Mouse (Mus musculus): ENCODE data around the gene Mrpl17. TPM values are rescaled to one million over a fixed set of nuclear protein-coding genes. Genes with fewer than 3 reads are reported as not detected.

The Mrpl17 gene
- polyA plus RNA-seq, 1 experiment, result 53.7 TPM

GRCm38 (mm10) chr7:105808385-105808784, 2.5 kb downstream of the Mrpl17 start:
- no peak overlapping the region for H3K27ac ChIP-seq (ENCODE audit: insufficient read depth, low read depth, low read length)
- peaks cover 25% of the 10 kb centered on the region for H3K4me1 ChIP-seq (ENCODE audit: control insufficient read depth, insufficient read depth, low read length)
- H3K4me3 ChIP-seq (ENCODE audit: insufficient read depth, low read length), result no peak overlapping the region
- TF ChIP-seq POLR2A (IDR thresholded peaks at IDR 0.05; ENCODE audit: borderline replicate concordance, low read depth, low read length) (no peak), CTCF (IDR thresholded peaks at IDR 0.05; ENCODE audit: low read depth, low read length) (no peak)

GRCm38 (mm10) chr7:105806716-105807115, 4.2 kb downstream of the Mrpl17 start:
- peaks cover 33% of the 10 kb centered on the region for H3K4me1 ChIP-seq (ENCODE audit: control insufficient read depth, insufficient read depth, low read length)
- no peak overlapping the region for H3K27ac ChIP-seq (ENCODE audit: insufficient read depth, low read depth, low read length)
- TF ChIP-seq POLR2A (IDR thresholded peaks at IDR 0.05; ENCODE audit: borderline replicate concordance, low read depth, low read length), result no peak
- TF ChIP-seq CTCF (IDR thresholded peaks at IDR 0.05; ENCODE audit: low read depth, low read length), result no peak
- H3K4me3 ChIP-seq (ENCODE audit: insufficient read depth, low read length), result no peak overlapping the region

- Histone ChIP-seq H3K27ac (ENCODE audit: insufficient read depth, low read depth, low read length) (no peak overlapping the region), H3K4me1 (ENCODE audit: control insufficient read depth, insufficient read depth, low read length) (peaks cover 33% of the 10 kb centered on the region)
- TF ChIP-seq POLR2A (IDR thresholded peaks at IDR 0.05; ENCODE audit: borderline replicate concordance, low read depth, low read length) (no peak), CTCF (IDR thresholded peaks at IDR 0.05; ENCODE audit: low read depth, low read length) (no peak)
Measured at GRCm38 (mm10) chr7:105806125-105806524, 4.8 kb downstream of the Mrpl17 start.

GRCm38 (mm10) chr7:105803428-105803827, 7.5 kb downstream of the Mrpl17 start:
- Histone ChIP-seq H3K27ac (ENCODE audit: insufficient read depth, low read depth, low read length) (no peak overlapping the region), H3K4me1 (ENCODE audit: control insufficient read depth, insufficient read depth, low read length) (peaks cover 19% of the 10 kb centered on the region), H3K4me3 (ENCODE audit: insufficient read depth, low read length) (no peak overlapping the region)
- TF ChIP-seq CTCF (IDR thresholded peaks at IDR 0.05; ENCODE audit: low read depth, low read length) (no peak), POLR2A (IDR thresholded peaks at IDR 0.05; ENCODE audit: borderline replicate concordance, low read depth, low read length) (no peak)

More at GRCm38 (mm10) chr7:105806125-105806524, 4.8 kb downstream of the Mrpl17 start:
- H3K4me3 ChIP-seq (ENCODE audit: insufficient read depth, low read length), result no peak overlapping the region

- TF ChIP-seq CTCF (IDR thresholded peaks at IDR 0.05; ENCODE audit: low read depth, low read length) (no peak), POLR2A (IDR thresholded peaks at IDR 0.05; ENCODE audit: borderline replicate concordance, low read depth, low read length) (no peak)
- Histone ChIP-seq H3K27ac (ENCODE audit: insufficient read depth, low read depth, low read length) (no peak overlapping the region), H3K4me1 (ENCODE audit: control insufficient read depth, insufficient read depth, low read length) (peaks cover 15% of the 10 kb centered on the region), H3K4me3 (ENCODE audit: insufficient read depth, low read length) (no peak overlapping the region)
Measured at GRCm38 (mm10) chr7:105802771-105803170, 8.1 kb downstream of the Mrpl17 start.

- no peak overlapping the region for H3K4me3 ChIP-seq (ENCODE audit: insufficient read depth, low read length)
- no peak overlapping the region for H3K27ac ChIP-seq (ENCODE audit: insufficient read depth, low read depth, low read length)
- TF ChIP-seq POLR2A (IDR thresholded peaks at IDR 0.05; ENCODE audit: borderline replicate concordance, low read depth, low read length) (no peak), CTCF (IDR thresholded peaks at IDR 0.05; ENCODE audit: low read depth, low read length) (no peak)
- peaks cover 15% of the 10 kb centered on the region for H3K4me1 ChIP-seq (ENCODE audit: control insufficient read depth, insufficient read depth, low read length)
Measured at GRCm38 (mm10) chr7:105802312-105802711, 8.6 kb downstream of the Mrpl17 start.

- TF ChIP-seq CTCF (IDR thresholded peaks at IDR 0.05; ENCODE audit: low read depth, low read length), result no peak
- no peak for TF ChIP-seq POLR2A (IDR thresholded peaks at IDR 0.05; ENCODE audit: borderline replicate concordance, low read depth, low read length)
- 0 out of 2 replicates have a peak, but pooled peaks cover 2% of the 10 kb centered on the region for H3K4me1 ChIP-seq (ENCODE audit: control insufficient read depth, insufficient read depth, low read length)
- H3K27ac ChIP-seq (ENCODE audit: insufficient read depth, low read depth, low read length), result no peak overlapping the region
- H3K4me3 ChIP-seq (ENCODE audit: insufficient read depth, low read length), result no peak overlapping the region
Measured at GRCm38 (mm10) chr7:105796972-105797371, 13.9 kb downstream of the Mrpl17 start.

- Histone ChIP-seq H3K4me1 (ENCODE audit: control insufficient read depth, insufficient read depth, low read length) (0 out of 2 replicates have a peak, but pooled peaks cover 2% of the 10 kb centered on the region), H3K27ac (ENCODE audit: insufficient read depth, low read depth, low read length) (no peak overlapping the region), H3K4me3 (ENCODE audit: insufficient read depth, low read length) (no peak overlapping the region)
- TF ChIP-seq CTCF (IDR thresholded peaks at IDR 0.05; ENCODE audit: low read depth, low read length) (no peak), POLR2A (IDR thresholded peaks at IDR 0.05; ENCODE audit: borderline replicate concordance, low read depth, low read length) (no peak)
Measured at GRCm38 (mm10) chr7:105795759-105796366, 15.0 kb downstream of the Mrpl17 start.

- Histone ChIP-seq H3K4me1 (ENCODE audit: control insufficient read depth, insufficient read depth, low read length) (0 out of 2 replicates have a peak, but pooled peaks cover 2% of the 10 kb centered on the region), H3K4me3 (ENCODE audit: insufficient read depth, low read length) (no peak overlapping the region), H3K27ac (ENCODE audit: insufficient read depth, low read depth, low read length) (no peak overlapping the region)
- TF ChIP-seq POLR2A (IDR thresholded peaks at IDR 0.05; ENCODE audit: borderline replicate concordance, low read depth, low read length) (no peak), CTCF (IDR thresholded peaks at IDR 0.05; ENCODE audit: low read depth, low read length) (no peak)
Measured at GRCm38 (mm10) chr7:105793701-105794100, 17.2 kb downstream of the Mrpl17 start.

- Histone ChIP-seq H3K4me3 (ENCODE audit: insufficient read depth, low read length) (no peak overlapping the region), H3K27ac (ENCODE audit: insufficient read depth, low read depth, low read length) (no peak overlapping the region), H3K4me1 (ENCODE audit: control insufficient read depth, insufficient read depth, low read length) (0 out of 2 replicates have a peak, but pooled peaks cover 2% of the 10 kb centered on the region)
- TF ChIP-seq CTCF (IDR thresholded peaks at IDR 0.05; ENCODE audit: low read depth, low read length) (no peak), POLR2A (IDR thresholded peaks at IDR 0.05; ENCODE audit: borderline replicate concordance, low read depth, low read length) (no peak)
Measured at GRCm38 (mm10) chr7:105791147-105791546, 19.8 kb downstream of the Mrpl17 start.
